Mouse (Mus musculus) ovary, postnatal 36 days (tissue): ENCODE results near the gene Cyp2ab1.
"Not testable (repeated sequence)": the region's sequence is repeated elsewhere in the genome, so short reads cannot be mapped to it uniquely, and the experiment has no call there.

Experiments
- DNase-seq: peaks from one replicate; pipeline ENCODE4 v3.0.0; 2022; ENCODE audit warnings: low spot score, mixed read lengths

Cyp2ab1 gene

GRCm38 (mm10) chr16:20325286-20325685 is at the start of gene Cyp2ab1:
TSS of gene Cyp2ab1 (minus strand) at chr16:20325404.
- DNase-seq = no peak

- DNase-seq = no peak
These were observed 46.5 kb upstream of the Cyp2ab1 start for GRCm38 (mm10) chr16:20371731-20372130.

GRCm38 (mm10) chr16:20368221-20368620 is 43.0 kb upstream of the Cyp2ab1 start:
- no peak for DNase-seq

- no peak for DNase-seq
These were observed 36.9 kb upstream of the Cyp2ab1 start for GRCm38 (mm10) chr16:20362121-20362520.

- DNase-seq = not testable (repeated sequence)
These were observed 36.3 kb upstream of the Cyp2ab1 start for GRCm38 (mm10) chr16:20361496-20361895.

GRCm38 (mm10) chr16:20359643-20360295 is 34.6 kb upstream of the Cyp2ab1 start:
- DNase-seq = no peak

- DNase-seq = no peak
These were observed 32.6 kb upstream of the Cyp2ab1 start for GRCm38 (mm10) chr16:20357837-20358236.

GRCm38 (mm10) chr16:20354762-20355161 is 29.6 kb upstream of the Cyp2ab1 start:
- DNase-seq = no peak

- no peak for DNase-seq
These were observed 28.8 kb upstream of the Cyp2ab1 start for GRCm38 (mm10) chr16:20354011-20354410.

- no peak for DNase-seq
These were observed 20.3 kb upstream of the Cyp2ab1 start for GRCm38 (mm10) chr16:20345464-20345863.

- no peak for DNase-seq
These were observed 13.4 kb upstream of the Cyp2ab1 start for GRCm38 (mm10) chr16:20338616-20339015.

- DNase-seq = no peak
These were observed 9.7 kb upstream of the Cyp2ab1 start for GRCm38 (mm10) chr16:20334918-20335317.

- DNase-seq = no peak
These were observed 3.1 kb upstream of the Cyp2ab1 start for GRCm38 (mm10) chr16:20328306-20328705.

GRCm38 (mm10) chr16:20323907-20324306 is 1.3 kb downstream of the Cyp2ab1 start:
- no peak for DNase-seq

- no peak for DNase-seq
These were observed 2.9 kb downstream of the Cyp2ab1 start for GRCm38 (mm10) chr16:20322274-20322673.

- no peak for DNase-seq
These were observed 8.4 kb downstream of the Cyp2ab1 start for GRCm38 (mm10) chr16:20316770-20317169.

GRCm38 (mm10) chr16:20315266-20315665 is 9.9 kb downstream of the Cyp2ab1 start:
- no peak for DNase-seq

- no peak for DNase-seq
These were observed 12.9 kb downstream of the Cyp2ab1 start for GRCm38 (mm10) chr16:20312272-20312671.

- peak; percentile 78 for DNase-seq
These were observed 23.2 kb downstream of the Cyp2ab1 start, which contains the start of gene Parl for GRCm38 (mm10) chr16:20301770-20302649. TSS of gene Parl (minus strand) at chr16:20302387.

- no peak for DNase-seq
These were observed 25.1 kb downstream of the Cyp2ab1 start for GRCm38 (mm10) chr16:20300076-20300475.

- DNase-seq = no peak
These were observed 45.0 kb downstream of the Cyp2ab1 start for GRCm38 (mm10) chr16:20280238-20280637.

- no peak for DNase-seq
These were observed 45.8 kb downstream of the Cyp2ab1 start for GRCm38 (mm10) chr16:20279395-20279794.

GRCm38 (mm10) chr16:20272994-20273393 is 52.2 kb downstream of the Cyp2ab1 start:
- DNase-seq = no peak
